Mouse (Mus musculus) monocyte, adult 5-6 weeks (primary cell): Measurements from ENCODE around the gene Lce3b. TPM values are rescaled to one million over a fixed set of nuclear protein-coding genes. Genes with fewer than 3 reads are reported as not detected.

Experiments used
- ATAC-seq: fragments of 153-309, 156-312 bp; replicated peaks from 2 replicates; pipeline ENCODE4 v1.8.0; 2017; ENCODE audit warnings: mild to moderate bottlenecking; ENCODE audit not compliant: low TSS enrichment, insufficient number of reproducible peaks, severe bottlenecking, poor library complexity, low FRiP score
- total RNA-seq: library from RNA; stranded (forward); fragments of 200-1000, 200-491, 200-594 nt; gene quantifications from 3 replicates; pipeline ENCODE4 v1.2.3, GENCODE M21; 2017

Lce3b gene
- not detected in 3 replicates for total RNA-seq

DNA sequence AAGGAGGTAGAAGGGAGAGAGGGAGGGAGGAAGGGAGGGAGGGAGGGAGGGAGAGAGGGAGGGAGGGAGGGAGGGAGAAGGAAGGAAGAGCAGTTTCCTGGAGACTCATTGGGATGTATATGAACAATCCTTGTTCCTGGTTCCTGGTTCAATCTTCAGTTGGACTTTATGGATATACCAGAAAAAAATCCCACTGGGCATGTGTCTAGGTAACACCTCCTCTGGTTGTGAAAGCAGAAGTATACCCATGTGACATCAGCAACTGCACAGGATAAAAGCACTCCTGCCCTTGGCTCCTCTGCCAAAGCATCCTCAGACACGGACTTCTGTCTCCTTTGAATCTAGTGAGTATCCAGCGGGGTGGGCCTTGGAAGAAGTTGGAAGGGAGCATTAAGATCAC lies at the start of gene Lce3b:
TSS of gene Lce3b (plus strand) at position 301 of the 400 bp plus-strand sequence.
- ATAC-seq, result no peak

DNA sequence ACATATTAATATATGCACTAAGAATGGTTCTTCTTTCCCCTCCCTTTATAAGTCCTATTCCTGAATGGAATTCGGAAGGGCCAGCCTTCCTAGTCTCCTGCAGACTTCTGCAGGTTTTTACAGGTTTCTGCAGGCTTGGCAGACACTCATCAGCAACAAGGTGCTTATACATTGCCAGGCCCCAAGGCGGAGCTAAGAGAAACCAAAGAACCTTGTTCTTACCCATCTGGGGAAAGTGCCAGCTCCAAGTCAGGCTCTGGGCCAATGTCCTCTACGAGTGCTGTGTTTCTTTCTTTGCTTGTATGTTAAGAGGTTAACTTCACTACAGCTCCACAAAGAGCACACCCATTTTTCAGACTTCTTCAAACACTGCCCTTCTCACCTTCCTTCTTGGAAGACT lies 38.7 kb upstream of the Lce3b start:
- no peak for ATAC-seq

DNA sequence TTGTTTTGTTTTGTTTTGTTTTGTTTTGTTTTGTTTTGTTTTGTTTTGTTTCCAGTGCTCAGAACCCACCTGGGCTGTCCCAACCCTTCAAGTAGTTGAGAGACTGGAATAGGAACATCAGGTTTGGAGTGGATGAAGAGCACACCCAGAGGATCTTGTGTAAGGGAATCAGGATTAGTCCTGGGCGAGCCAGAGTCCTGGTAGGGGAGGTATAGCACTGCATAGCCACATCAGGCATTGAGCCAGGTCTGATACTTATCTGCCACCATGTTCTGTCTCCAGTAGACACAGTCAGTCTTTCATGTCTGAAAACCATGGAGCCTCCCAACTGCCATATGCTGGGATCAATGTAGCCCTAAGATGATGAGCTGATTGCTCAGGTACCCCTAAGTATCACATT lies 38.3 kb upstream of the Lce3b start:
- ATAC-seq, result no peak

DNA sequence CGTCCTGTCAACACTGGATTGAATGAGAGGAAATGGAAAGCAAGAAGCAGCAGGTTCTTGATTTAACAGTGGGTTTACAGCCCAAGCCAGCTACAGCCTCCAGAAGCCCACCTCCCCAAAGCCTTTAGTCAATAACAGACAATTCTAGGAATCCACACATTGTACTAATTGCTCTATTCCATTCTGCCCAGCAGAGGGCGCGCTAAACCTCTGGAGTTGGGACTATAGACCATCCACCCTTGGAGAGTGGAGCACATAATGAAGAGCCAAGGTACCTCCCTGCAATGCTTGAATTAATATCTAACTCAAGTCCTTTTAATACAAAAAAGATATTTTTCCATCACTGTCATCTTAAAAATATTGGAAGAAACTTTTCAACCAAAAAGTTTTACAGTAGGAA lies 29.8 kb upstream of the Lce3b start:
- ATAC-seq, result no peak

DNA sequence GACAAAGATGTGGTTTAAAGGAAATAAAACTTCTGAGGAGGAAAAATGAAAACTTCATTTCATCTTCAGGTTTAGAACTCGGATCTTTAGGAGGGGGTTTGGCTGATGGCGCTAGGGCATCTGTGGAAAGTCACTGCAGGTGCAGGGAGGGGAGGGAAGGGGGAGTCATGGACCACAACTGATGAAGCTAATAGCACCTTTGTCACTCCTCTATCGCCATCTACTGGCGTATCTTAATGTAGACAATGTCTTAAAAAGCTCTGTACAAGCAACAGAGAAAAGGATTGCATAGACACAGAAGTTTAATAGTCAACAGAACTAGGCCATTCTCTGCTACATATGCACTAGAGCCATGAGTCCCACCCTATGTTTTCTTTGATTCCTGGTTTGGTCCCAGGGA lies 29.1 kb upstream of the Lce3b start:
- ATAC-seq, result no peak

DNA sequence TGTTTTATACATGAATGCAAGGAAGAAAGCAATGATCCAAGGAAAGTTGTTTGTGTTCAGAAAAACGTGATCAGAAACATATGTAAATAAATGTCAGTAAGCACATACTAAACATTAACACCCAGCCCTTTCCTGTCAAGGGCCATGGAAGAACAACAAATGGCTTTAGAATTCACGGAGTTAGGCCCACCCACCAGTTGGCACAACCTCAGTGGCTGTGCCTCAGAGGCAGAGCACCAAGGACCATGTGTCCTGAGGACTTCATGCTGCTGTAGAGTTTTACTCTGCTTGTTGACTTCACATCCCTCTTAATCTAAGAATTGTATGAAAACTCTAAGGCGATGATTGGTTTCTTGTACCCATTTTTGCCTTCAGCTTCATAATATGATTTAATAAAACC lies 27.6 kb upstream of the Lce3b start:
- no peak for ATAC-seq

DNA sequence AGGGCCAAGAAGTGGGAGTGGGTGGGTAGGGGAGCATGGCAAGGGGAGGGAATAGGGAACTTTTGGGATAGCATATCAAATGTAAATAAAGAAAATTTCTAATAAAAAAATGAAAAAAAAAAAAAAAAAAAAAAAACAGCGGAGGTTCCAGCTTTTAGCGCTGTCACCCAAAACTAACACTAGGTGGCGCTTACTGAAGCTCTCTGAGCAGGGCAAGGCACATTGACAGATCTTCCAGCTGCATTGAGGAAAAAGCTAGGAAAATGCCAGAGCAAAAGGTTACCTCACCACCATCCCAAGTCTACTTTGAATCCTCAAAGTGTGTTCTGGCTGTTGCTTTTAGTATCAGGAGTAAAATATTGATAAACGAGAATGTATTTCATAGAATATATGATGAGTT lies 25.2 kb upstream of the Lce3b start:
- no peak for ATAC-seq

DNA sequence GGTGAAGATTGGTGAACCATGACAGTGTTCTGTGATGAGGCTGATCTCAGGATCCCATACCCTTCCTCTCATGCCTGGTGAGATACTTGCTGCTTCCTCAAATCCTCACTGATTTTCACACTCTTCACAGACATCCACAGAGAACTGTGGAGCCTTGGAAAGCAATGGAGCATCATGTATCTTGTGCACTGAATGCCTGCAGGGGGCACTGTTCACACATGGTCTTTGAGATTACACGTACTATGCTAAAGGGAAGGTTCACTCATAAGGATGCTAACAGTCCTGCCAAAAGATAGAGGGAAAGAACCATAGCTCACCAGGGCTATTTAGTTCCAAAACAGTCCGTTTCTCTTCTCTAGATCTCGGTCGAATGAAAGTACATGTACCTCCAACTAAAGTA lies 12.4 kb upstream of the Lce3b start:
- no peak for ATAC-seq

DNA sequence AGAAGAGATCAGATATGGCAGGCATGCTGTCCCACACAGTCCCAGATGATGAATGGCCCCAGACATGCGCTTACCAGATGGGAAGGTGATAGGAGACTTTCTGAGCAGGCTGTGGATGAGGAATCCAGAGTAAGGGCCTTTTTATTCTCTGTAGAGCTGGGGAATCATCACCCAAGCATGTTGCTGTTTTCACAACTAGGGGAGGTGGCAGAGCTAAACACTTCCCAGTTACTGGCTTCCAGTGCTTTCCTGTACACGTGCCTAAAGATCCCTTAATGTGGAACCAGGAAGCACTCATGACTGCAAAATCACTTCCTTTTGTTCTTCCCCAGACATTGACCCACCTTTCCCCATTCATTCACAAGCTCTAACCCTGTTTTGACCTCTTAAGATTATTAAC lies 6.6 kb upstream of the Lce3b start, which contains the start of gene Lce3a:
TSS of gene Lce3a (minus strand) at position 101 of the 400 bp plus-strand sequence.
- no peak for ATAC-seq

DNA sequence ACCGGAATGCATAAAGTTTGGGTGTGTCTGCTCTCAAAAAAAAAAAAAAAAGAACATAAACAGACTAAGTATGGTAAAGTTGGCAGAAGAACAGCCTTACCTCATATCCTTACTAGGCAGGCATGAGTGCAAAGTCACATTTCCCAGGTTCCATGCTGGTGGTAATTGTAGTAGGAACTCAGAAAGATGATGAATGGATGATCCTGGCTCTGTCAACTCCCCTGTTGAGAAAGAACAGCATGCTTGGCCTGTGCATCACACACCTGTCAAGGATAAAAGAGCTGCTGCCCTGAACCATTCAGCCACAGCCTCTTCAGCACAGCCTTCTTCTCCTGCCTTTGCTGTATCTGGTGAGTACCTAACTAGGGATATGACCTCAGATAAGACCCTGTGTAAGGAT lies 11.4 kb downstream of the Lce3b start, which contains the start of gene Lce3c:
TSS of gene Lce3c (plus strand) at position 301 of the 400 bp plus-strand sequence.
- ATAC-seq, result no peak

DNA sequence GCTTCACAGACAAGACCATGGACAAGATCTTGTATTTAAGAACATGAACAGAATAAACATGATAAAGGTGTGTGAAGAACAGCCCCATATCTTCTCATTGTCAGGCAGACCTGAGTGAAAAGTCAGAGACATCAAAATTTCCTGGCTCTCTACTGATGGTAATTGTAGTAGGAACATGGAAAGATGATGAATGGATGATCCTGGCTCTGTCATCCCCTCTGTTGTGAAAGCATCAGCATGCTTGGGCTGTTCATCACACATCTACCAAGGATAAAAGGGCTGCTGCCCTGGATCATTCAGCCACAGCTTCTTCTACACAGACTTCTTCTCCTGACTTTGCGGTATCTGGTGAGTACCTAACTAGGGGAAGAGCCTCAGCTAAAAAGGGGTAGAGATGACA lies 24.3 kb downstream of the Lce3b start, which contains the start of gene Lce3d:
TSS of gene Lce3d (plus strand) at position 301 of the 400 bp plus-strand sequence.
- no peak for ATAC-seq

DNA sequence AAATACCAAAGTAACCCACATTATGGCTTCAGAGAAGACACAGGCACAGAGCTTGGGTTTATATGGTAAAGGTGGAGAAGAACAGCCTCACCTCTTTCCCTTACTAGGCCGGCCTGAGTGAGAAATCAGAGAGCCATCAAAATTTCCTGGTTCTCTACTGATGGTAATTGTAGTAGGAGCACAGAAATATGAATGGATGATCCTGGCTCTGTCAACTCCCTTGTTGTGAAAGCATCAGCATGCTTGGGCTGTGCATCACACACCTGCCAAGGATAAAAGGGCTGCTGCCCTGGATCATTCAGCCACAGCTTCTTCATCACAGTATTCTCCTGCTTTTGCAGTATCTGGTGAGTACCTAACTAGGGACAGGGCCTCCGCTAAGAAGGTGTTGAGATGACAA lies 34.0 kb downstream of the Lce3b start, which contains the start of gene Lce3e:
TSS of gene Lce3e (plus strand) at position 301 of the 400 bp plus-strand sequence.
- ATAC-seq, result no peak

DNA sequence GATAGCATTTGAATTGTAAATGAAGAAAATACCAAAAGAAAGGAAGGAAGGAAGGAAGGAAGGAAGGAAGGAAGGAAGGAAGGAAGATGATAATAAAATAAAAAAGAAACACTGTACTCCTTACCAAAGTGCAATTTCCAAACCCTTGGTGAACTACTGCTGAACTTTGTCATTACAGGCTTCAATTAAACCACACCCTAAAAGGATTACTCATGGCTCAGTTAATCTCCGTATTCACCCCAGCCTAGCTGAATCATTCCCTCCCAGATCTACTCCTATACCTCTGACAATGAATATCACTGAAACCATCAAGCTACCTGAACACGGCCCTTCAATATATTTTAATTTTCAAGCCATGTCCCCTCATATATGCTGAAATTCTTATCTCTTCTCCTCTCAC lies 45.7 kb downstream of the Lce3b start:
- ATAC-seq, result no peak

Other genes with a start within 250 kb of the Lce3b start
- gene Lce1d, start 245.8 kb upstream of the Lce3b start, total RNA-seq, result not detected in 3 replicates
- gene Lce1e, start 223.9 kb upstream of the Lce3b start, total RNA-seq, result not detected in 3 replicates
- not detected in 3 replicates for gene Lce1f, start 212.6 kb upstream of the Lce3b start, total RNA-seq
- gene Gm38119, start 193.9 kb upstream of the Lce3b start, total RNA-seq, result not detected in 3 replicates
- gene Lce1g, start 180.6 kb upstream of the Lce3b start, total RNA-seq, result not detected in 3 replicates
- gene Lce1h, start 167.9 kb upstream of the Lce3b start, total RNA-seq, result not detected in 3 replicates
- gene Lce1i, start 154.1 kb upstream of the Lce3b start, total RNA-seq, result not detected in 3 replicates
- not detected in 3 replicates for gene Lce1j, start 142.5 kb upstream of the Lce3b start, total RNA-seq
- gene Lce1k, start 125.1 kb upstream of the Lce3b start, total RNA-seq, result not detected in 3 replicates
- not detected in 3 replicates for gene Kprp, start 105.7 kb upstream of the Lce3b start, total RNA-seq
- not detected in 3 replicates for gene Lce1l, start 81.7 kb upstream of the Lce3b start, total RNA-seq
- not detected in 3 replicates for gene 2310050C09Rik, start 62.8 kb upstream of the Lce3b start, total RNA-seq
- gene Lce3a, start 6.7 kb upstream of the Lce3b start, total RNA-seq, result not detected in 3 replicates
- gene Lce3c, start 11.5 kb downstream of the Lce3b start, total RNA-seq, result not detected in 3 replicates
- gene Lce3d, start 24.4 kb downstream of the Lce3b start, total RNA-seq, result not detected in 3 replicates
- gene Lce3e, start 34.1 kb downstream of the Lce3b start, total RNA-seq, result not detected in 3 replicates
- not detected in 3 replicates for gene Lce3f, start 59.2 kb downstream of the Lce3b start, total RNA-seq
- gene Crct1, start 82.7 kb downstream of the Lce3b start, total RNA-seq, result not detected in 3 replicates
- gene Lce1m, start 86.1 kb downstream of the Lce3b start, total RNA-seq, result not detected in 3 replicates
- 0.19 TPM in 1 of 3 replicates, not detected in the others for gene Gm4858, start 135.8 kb downstream of the Lce3b start, total RNA-seq
- gene Crnn, start 211.8 kb downstream of the Lce3b start, total RNA-seq, result not detected in 3 replicates